Mouse (Mus musculus) embryonic facial prominence, embryonic 10.5 days (tissue): ENCODE measurements around the gene Herc1. TPM values are rescaled to one million over a fixed set of nuclear protein-coding genes. Genes with fewer than 3 reads are reported as not detected.

Experiments
- DNase-seq: peaks from one replicate; pipeline ENCODE4 v3.0.0-alpha.2; 2017; ENCODE audit warnings: low spot score
- H3K27ac ChIP-seq: fragments of 300-500 bp; sonication (generic); replicated peaks from 2 replicates; pipeline ENCODE4 v1.5.1; 2016; ENCODE audit warnings: mild to moderate bottlenecking
- H3K27me3 ChIP-seq: fragments of 300-500 bp; sonication (generic); replicated peaks from 2 replicates; pipeline ENCODE4 v1.6.1; 2016; ENCODE audit warnings: low read depth, mild to moderate bottlenecking; ENCODE audit not compliant: poor library complexity, severe bottlenecking
- H3K36me3 ChIP-seq: fragments of 300-500 bp; sonication (generic); replicated peaks from 2 replicates; pipeline ENCODE4 v1.6.1; 2016; ENCODE audit warnings: mild to moderate bottlenecking, moderate library complexity
- H3K4me1 ChIP-seq: fragments of 300-500 bp; sonication (generic); 2 replicates; pipeline ENCODE4 v1.6.1; 2016
- H3K4me3 ChIP-seq: fragments of 300-500 bp; sonication (generic); 2 replicates; pipeline ENCODE4 v1.5.1; 2016; ENCODE audit warnings: mild to moderate bottlenecking, moderate library complexity
- H3K9me3 ChIP-seq: fragments of 300-500 bp; sonication (generic); 2 replicates; pipeline ENCODE4 v1.6.1; 2016; ENCODE audit warnings: mild to moderate bottlenecking
- WGBS: fragments of 180-500 bp; shearing (Covaris S2); methylation state at CpG from one replicate; pipeline ENCODE4 v1.1.7; 2016; 5-methylcytosine and 5-hydroxymethylcytosine counted together
- polyA plus RNA-seq: library from polyadenylated mRNA; unstranded; fragments of >200 nt; fragmentation: Nextera tagmentation; extraction: Ambion mirVana; gene quantifications from 2 replicates; pipeline ENCODE4 v1.2.1, GENCODE M21; 2016

Herc1 gene
- polyA plus RNA-seq, result 25.7 and 27.2 TPM in 2 replicates

- Histone ChIP-seq H3K4me3 (peak within 1 kb of the TSS; percentile 99), H3K4me1 (peaks cover 28% of the 10 kb centered on the region), H3K27ac (peak within 1 kb of the TSS; percentile 94), H3K9me3 (no peaks in the 10 kb centered on the region), H3K36me3 (no peaks in the 10 kb centered on the region), H3K27me3 (no peaks in the 10 kb centered on the region)
- peak; percentile 97 for DNase-seq
- whole genome bisulfite sequencing, result under 1% methylated on average over 85 of the region's 85 CpGs
Measured at GRCm38 (mm10) chr9:66349860-66350787, at the start of gene Herc1. TSS of gene Herc1 (plus strand) at chr9:66350450.

GRCm38 (mm10) chr9:66304320-66305090, 45.7 kb upstream of the Herc1 start:
- no peaks in the 10 kb centered on the region for H3K9me3 ChIP-seq
- 89% methylated on average over 3 of the region's 3 CpGs for WGBS
- H3K27ac ChIP-seq, result no peak overlapping the region
- no peak for DNase-seq
- peaks cover 10% of the 10 kb centered on the region for H3K4me1 ChIP-seq
- H3K27me3 ChIP-seq, result no peaks in the 10 kb centered on the region
- no peak overlapping the region for H3K4me3 ChIP-seq
- no peaks in the 10 kb centered on the region for H3K36me3 ChIP-seq

- Histone ChIP-seq H3K27me3 (no peaks in the 10 kb centered on the region), H3K4me3 (0 out of 2 replicates have a peak overlapping the region, but pooled peaks have one; percentile 1), H3K27ac (no peak overlapping the region), H3K4me1 (peaks cover 10% of the 10 kb centered on the region), H3K9me3 (no peaks in the 10 kb centered on the region), H3K36me3 (no peaks in the 10 kb centered on the region)
- WGBS, result 64% methylated on average over 25 of the region's 25 CpGs
- DNase-seq, result peak; percentile 28
Measured at GRCm38 (mm10) chr9:66305121-66306112, 44.8 kb upstream of the Herc1 start.

- no peaks in the 10 kb centered on the region for H3K9me3 ChIP-seq
- peaks cover 11% of the 10 kb centered on the region for H3K4me1 ChIP-seq
- H3K36me3 ChIP-seq, result no peaks in the 10 kb centered on the region
- DNase-seq, result no peak
- no peak overlapping the region for H3K27ac ChIP-seq
- 78% methylated on average over 3 of the region's 3 CpGs for WGBS
- H3K27me3 ChIP-seq, result no peaks in the 10 kb centered on the region
- no peak overlapping the region for H3K4me3 ChIP-seq
Measured at GRCm38 (mm10) chr9:66306414-66306813, 43.8 kb upstream of the Herc1 start.

GRCm38 (mm10) chr9:66307341-66307740, 42.9 kb upstream of the Herc1 start:
- no peaks in the 10 kb centered on the region for H3K9me3 ChIP-seq
- no peaks in the 10 kb centered on the region for H3K36me3 ChIP-seq
- H3K4me3 ChIP-seq, result no peak overlapping the region
- H3K27me3 ChIP-seq, result no peaks in the 10 kb centered on the region
- DNase-seq, result peak; percentile 81
- WGBS, result 23% methylated on average over 2 of the region's 2 CpGs
- no peak overlapping the region for H3K27ac ChIP-seq
- H3K4me1 ChIP-seq, result peaks cover 13% of the 10 kb centered on the region

- H3K9me3 ChIP-seq, result no peaks in the 10 kb centered on the region
- no peaks in the 10 kb centered on the region for H3K27me3 ChIP-seq
- DNase-seq, result no peak
- no peak overlapping the region for H3K4me3 ChIP-seq
- H3K36me3 ChIP-seq, result no peaks in the 10 kb centered on the region
- no peak overlapping the region for H3K27ac ChIP-seq
- 77% methylated on average over 4 of the region's 4 CpGs for WGBS
- H3K4me1 ChIP-seq, result peaks cover 13% of the 10 kb centered on the region
Measured at GRCm38 (mm10) chr9:66308741-66309140, 41.5 kb upstream of the Herc1 start.

GRCm38 (mm10) chr9:66311458-66311857, 38.8 kb upstream of the Herc1 start:
- Histone ChIP-seq H3K4me1 (peaks cover 3% of the 10 kb centered on the region; the same call in 1 of the 2 replicates), H3K4me3 (no peak overlapping the region), H3K27ac (no peak overlapping the region), H3K9me3 (no peaks in the 10 kb centered on the region), H3K27me3 (no peaks in the 10 kb centered on the region), H3K36me3 (no peaks in the 10 kb centered on the region)
- 45% methylated on average over 3 of the region's 3 CpGs for WGBS
- no peak for DNase-seq

- Histone ChIP-seq H3K9me3 (no peaks in the 10 kb centered on the region), H3K27ac (no peak overlapping the region), H3K4me3 (no peak overlapping the region), H3K27me3 (no peaks in the 10 kb centered on the region; the same call in 1 of the 2 replicates), H3K36me3 (no peaks in the 10 kb centered on the region), H3K4me1 (peaks cover under 1% of the 10 kb centered on the region; the same call in 1 of the 2 replicates)
- DNase-seq, result no peak
- 81% methylated on average over 2 of the region's 2 CpGs for WGBS
Measured at GRCm38 (mm10) chr9:66316603-66317002, 33.6 kb upstream of the Herc1 start.

- Histone ChIP-seq H3K36me3 (no peaks in the 10 kb centered on the region), H3K4me3 (no peak overlapping the region), H3K27me3 (no peaks in the 10 kb centered on the region), H3K27ac (no peak overlapping the region), H3K9me3 (no peaks in the 10 kb centered on the region), H3K4me1 (no peaks in the 10 kb centered on the region)
- 86% methylated on average over 7 of the region's 7 CpGs for WGBS
- DNase-seq, result no peak
Measured at GRCm38 (mm10) chr9:66322010-66322931, 28.0 kb upstream of the Herc1 start.

- no peak overlapping the region for H3K27ac ChIP-seq
- no peaks in the 10 kb centered on the region for H3K27me3 ChIP-seq
- peaks cover 15% of the 10 kb centered on the region for H3K4me1 ChIP-seq
- H3K36me3 ChIP-seq, result no peaks in the 10 kb centered on the region
- H3K4me3 ChIP-seq, result no peak overlapping the region
- WGBS, result 76% methylated on average over 2 of the region's 2 CpGs
- no peaks in the 10 kb centered on the region for H3K9me3 ChIP-seq
- no peak for DNase-seq
Measured at GRCm38 (mm10) chr9:66326879-66327278, 23.4 kb upstream of the Herc1 start.

- no peak overlapping the region for H3K4me3 ChIP-seq
- H3K4me1 ChIP-seq, result peaks cover 15% of the 10 kb centered on the region
- H3K9me3 ChIP-seq, result no peaks in the 10 kb centered on the region
- DNase-seq, result peak; percentile 56
- no peaks in the 10 kb centered on the region for H3K27me3 ChIP-seq
- H3K36me3 ChIP-seq, result no peaks in the 10 kb centered on the region
- peak overlapping the region; percentile 40; the same call in 1 of the 2 replicates for H3K27ac ChIP-seq
- WGBS, result 25% methylated on average over 6 of the region's 6 CpGs
Measured at GRCm38 (mm10) chr9:66329474-66329873, 20.8 kb upstream of the Herc1 start.
